Mouse (Mus musculus) MEL (cell line): Measurements from ENCODE around the gene Ap3m1. TPM values are rescaled to one million over a fixed set of nuclear protein-coding genes. Genes with fewer than 3 reads are reported as not detected.
A peak's percentile ranks its signal among the peaks of the same experiment; 100 is the strongest.

Experiments used
- DNase-seq: peaks from one replicate; pipeline ENCODE4 v3.0.0; 2011; ENCODE audit warnings: low read depth, low spot score
- H3K27ac ChIP-seq: 2 replicates; pipeline ENCODE4 v1.5.1; 2012; ENCODE audit warnings: low read depth, mild to moderate bottlenecking, control low read depth, low read length, moderate library complexity; ENCODE audit not compliant: control insufficient read depth
- H3K27me3 ChIP-seq, 2 experiments: fragments of 150-350 bp in 1 of 2; sonication (generic) in 1 of 2; 2 replicates each; pipeline ENCODE4 v1.6.1; 2012; ENCODE audit warnings: low read length in 2 of 2, mild to moderate bottlenecking in 2 of 2, improper control_type of control experiment in 1 of 2, moderate library complexity in 1 of 2; ENCODE audit not compliant: insufficient read depth in 2 of 2, control insufficient read depth in 1 of 2
- H3K36me3 ChIP-seq, 2 experiments: 2 replicates each; pipeline ENCODE4 v1.6.1; 2012 to 2014; ENCODE audit warnings: low read length in 2 of 2, improper control_type of control experiment in 1 of 2, inconsistent platforms in 1 of 2, mild to moderate bottlenecking in 1 of 2; ENCODE audit not compliant: insufficient read depth in 2 of 2, control insufficient read depth in 1 of 2
- H3K4me1 ChIP-seq, 2 experiments: fragments of 150-350 bp in 1 of 2; sonication (generic) in 1 of 2; 2 replicates each; pipeline ENCODE4 v1.6.1; 2012; ENCODE audit warnings: low read length in 2 of 2, improper control_type of control experiment in 1 of 2, mild to moderate bottlenecking in 1 of 2; ENCODE audit not compliant: insufficient read depth in 2 of 2, control insufficient read depth in 1 of 2
- H3K4me3 ChIP-seq, 2 experiments: fragments of 150-350 bp in 1 of 2; sonication (generic) in 1 of 2; 2 replicates each; pipeline ENCODE4 v1.5.1; 2012; ENCODE audit warnings: low read depth in 2 of 2, low read length in 2 of 2, mild to moderate bottlenecking in 2 of 2, moderate library complexity in 2 of 2, control low read depth in 1 of 2, improper control_type of control experiment in 1 of 2; ENCODE audit not compliant: control insufficient read depth in 1 of 2, insufficient read depth in 1 of 2
- H3K79me2 ChIP-seq: 2 replicates; pipeline ENCODE4 v1.6.1; 2012; ENCODE audit warnings: mild to moderate bottlenecking, low read length, moderate library complexity; ENCODE audit not compliant: control insufficient read depth, poor library complexity, insufficient read depth
- H3K9ac ChIP-seq: 2 replicates; pipeline ENCODE4 v1.6.1; 2012; ENCODE audit warnings: low read depth, mild to moderate bottlenecking, control low read depth, low read length, moderate library complexity; ENCODE audit not compliant: control insufficient read depth, poor library complexity, severe bottlenecking
- H3K9me3 ChIP-seq: fragments of 150-350 bp; sonication (generic); replicated peaks from 2 replicates; pipeline ENCODE4 v1.6.1; 2012; ENCODE audit warnings: mild to moderate bottlenecking, low read length, improper control_type of control experiment, moderate library complexity; ENCODE audit not compliant: insufficient read depth
- BHLHE40 ChIP-seq: IDR thresholded peaks from 2 replicates; pipeline ENCODE4 v1.6.1; 2012; ENCODE audit warnings: low read depth, mild to moderate bottlenecking, inconsistent platforms, low read length, improper control_type of control experiment, borderline replicate concordance
- CHD1 ChIP-seq: IDR thresholded peaks from 2 replicates; pipeline ENCODE4 v1.6.1; 2012; ENCODE audit warnings: low read depth, mild to moderate bottlenecking, inconsistent platforms, low read length, improper control_type of control experiment
- CTCF ChIP-seq, 3 experiments: IDR thresholded peaks in 2 of 3; conservative IDR thresholded peaks in 1 of 3; 2 replicates each; pipeline ENCODE4 v1.5.1; 2011 to 2012; ENCODE audit warnings: low read length in 3 of 3, low read depth in 2 of 3, mild to moderate bottlenecking in 2 of 3, improper control_type of control experiment in 1 of 3, inconsistent platforms in 1 of 3, mixed read lengths in 1 of 3, moderate library complexity in 1 of 3; ENCODE audit not compliant: control insufficient read depth in 1 of 3, insufficient read depth in 1 of 3, poor library complexity in 1 of 3, severe bottlenecking in 1 of 3
- GATA1 ChIP-seq: IDR thresholded peaks from 2 replicates; pipeline ENCODE4 v1.6.1; 2011; ENCODE audit warnings: low read depth, low read length, improper control_type of control experiment
- JUND ChIP-seq: IDR thresholded peaks from 2 replicates; pipeline ENCODE4 v1.6.1; 2011; ENCODE audit warnings: low read depth, mild to moderate bottlenecking, improper control_type of control experiment, low read length
- KAT2A ChIP-seq: conservative IDR thresholded peaks from 2 replicates; pipeline ENCODE4 v1.6.1; 2012; ENCODE audit warnings: low read depth, low read length, improper control_type of control experiment, inconsistent platforms
- MAX ChIP-seq: IDR thresholded peaks from 2 replicates; pipeline ENCODE4 v1.6.1; 2011; ENCODE audit warnings: low read length, improper control_type of control experiment
- MEF2A ChIP-seq: IDR thresholded peaks from 2 replicates; pipeline ENCODE4 v1.6.1; 2014; ENCODE audit warnings: low read depth, mild to moderate bottlenecking, inconsistent platforms, low read length, improper control_type of control experiment; ENCODE audit not compliant: poor library complexity, insufficient replicate concordance, severe bottlenecking; ENCODE audit errors: extremely low read depth
- MYC ChIP-seq: IDR thresholded peaks from 2 replicates; pipeline ENCODE4 v1.6.1; 2011; ENCODE audit warnings: low read depth, mild to moderate bottlenecking, low read length, improper control_type of control experiment, moderate library complexity
- NRF1 ChIP-seq: IDR thresholded peaks from 2 replicates; pipeline ENCODE4 v1.6.1; 2014; ENCODE audit warnings: low read depth, mild to moderate bottlenecking, inconsistent platforms, low read length, improper control_type of control experiment, moderate library complexity; ENCODE audit not compliant: poor library complexity, insufficient read depth, severe bottlenecking
- POLR2AphosphoS2 ChIP-seq: IDR thresholded peaks from 2 replicates; pipeline ENCODE4 v1.6.1; 2011; ENCODE audit warnings: low read length, improper control_type of control experiment
- RAD21 ChIP-seq: IDR thresholded peaks from 2 replicates; pipeline ENCODE4 v1.6.1; 2011; ENCODE audit warnings: mild to moderate bottlenecking, low read depth, low read length, improper control_type of control experiment
- RCOR1 ChIP-seq: IDR thresholded peaks from 2 replicates; pipeline ENCODE4 v1.6.1; 2012; ENCODE audit warnings: low read depth, mild to moderate bottlenecking, inconsistent platforms, low read length, improper control_type of control experiment
- SIN3A ChIP-seq: IDR thresholded peaks from 2 replicates; pipeline ENCODE4 v1.6.1; 2012; ENCODE audit warnings: low read length, improper control_type of control experiment, inconsistent platforms
- SMC3 ChIP-seq: IDR thresholded peaks from 2 replicates; pipeline ENCODE4 v1.6.1; 2011; ENCODE audit warnings: low read depth, low read length, improper control_type of control experiment
- TAL1 ChIP-seq: IDR thresholded peaks from 2 replicates; pipeline ENCODE4 v1.6.1; 2012; ENCODE audit warnings: mild to moderate bottlenecking, inconsistent platforms, low read length, moderate library complexity, mixed read lengths
- TBP ChIP-seq: IDR thresholded peaks from 2 replicates; pipeline ENCODE4 v1.8.0; 2011; ENCODE audit warnings: low read depth, low read length, improper control_type of control experiment
- UBTF ChIP-seq: IDR thresholded peaks from 2 replicates; pipeline ENCODE4 v1.6.1; 2012; ENCODE audit warnings: low read depth, mild to moderate bottlenecking, inconsistent platforms, low read length, improper control_type of control experiment, moderate library complexity, borderline replicate concordance; ENCODE audit not compliant: insufficient read depth
- USF1 ChIP-seq: IDR thresholded peaks from 2 replicates; pipeline ENCODE4 v1.6.1; 2014; ENCODE audit warnings: low read depth, mild to moderate bottlenecking, inconsistent platforms, low read length, improper control_type of control experiment, moderate library complexity
- ZC3H11A ChIP-seq: IDR thresholded peaks from 2 replicates; pipeline ENCODE4 v1.6.1; 2012; ENCODE audit warnings: low read depth, mild to moderate bottlenecking, inconsistent platforms, low read length, improper control_type of control experiment
- ZKSCAN1 ChIP-seq: IDR thresholded peaks from 2 replicates; pipeline ENCODE4 v1.6.1; 2012; ENCODE audit warnings: low read depth, mild to moderate bottlenecking, inconsistent platforms, low read length, improper control_type of control experiment, moderate library complexity
- ZNF384 ChIP-seq: IDR thresholded peaks from 2 replicates; pipeline ENCODE4 v1.6.1; 2012; ENCODE audit warnings: low read depth, mild to moderate bottlenecking, inconsistent platforms, low read length, improper control_type of control experiment
- polyA plus RNA-seq, 2 experiments: library from polyadenylated mRNA; stranded (reverse) in 1 of 2; unstranded in 1 of 2; fragments of >175 nt in 1 of 2; fragments of >200 nt in 1 of 2; gene quantifications; 2 replicates each; pipeline versions ENCODE4 v1.2.1 to v1.2.4; 2012; ENCODE audit warnings: low replicate concordance in 2 of 2, low read depth in 1 of 2; ENCODE audit not compliant: insufficient read length in 2 of 2, insufficient read depth in 1 of 2, missing spikeins in 1 of 2
- total RNA-seq: library from RNA; depleted of rRNA; stranded (reverse); fragments of 300-350 nt; gene quantifications from 2 replicates; pipeline ENCODE4 v1.2.3, GENCODE M21; 2012

Ap3m1 gene
- total and polyA plus RNA-seq, 3 experiments, result 31.8 to 47.4 TPM; not detected in 1

DNA sequence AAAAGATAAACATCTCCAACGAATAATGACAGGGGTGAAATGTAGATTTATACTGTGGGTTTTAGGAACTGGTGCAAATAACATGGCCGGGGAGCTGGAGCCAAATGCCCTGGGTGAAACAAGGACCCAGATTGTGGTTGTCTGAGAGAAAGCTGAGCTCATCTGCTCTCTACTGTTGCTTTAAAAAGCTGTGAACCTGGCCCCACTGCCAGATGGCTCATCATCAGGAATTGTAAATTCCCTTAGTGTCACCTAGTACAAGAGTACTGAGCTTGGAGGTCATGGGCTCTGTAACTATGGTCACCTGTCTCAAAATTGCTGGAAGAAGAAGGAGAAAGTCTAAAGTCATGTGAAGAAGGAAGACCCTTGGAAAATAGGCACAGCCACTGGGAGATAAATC, 6.7 kb upstream of the Ap3m1 start:
- H3K79me2 ChIP-seq, result peaks cover 4% of the 10 kb centered on the region; the same call in 1 of the 2 replicates
- no peak overlapping the region for H3K9ac ChIP-seq
- no peak overlapping the region for H3K27ac ChIP-seq
- no peak for DNase-seq
- peaks cover 12 to 30% of the 10 kb centered on the region in 2 experiments for H3K4me1 ChIP-seq
- H3K4me3 ChIP-seq, result no peak overlapping the region
- no peak for TF ChIP-seq ZKSCAN1
- no peak for TF ChIP-seq MAX
- TF ChIP-seq SIN3A, result no peak
- TF ChIP-seq RCOR1, result no peak
- TF ChIP-seq MEF2A, result no peak
- no peak for TF ChIP-seq POLR2AphosphoS2
- TF ChIP-seq JUND, result no peak
- TF ChIP-seq KAT2A, result no peak
- no peak for TF ChIP-seq CTCF (IDR thresholded peaks at IDR 0.05 in 2 of 3, conservative IDR thresholded peaks at IDR 0.05 in 1 of 3; ENCODE audit: control insufficient read depth in 1 of 3, insufficient read depth in 1 of 3, low read depth in 2 of 3, low read length in 3 of 3, poor library complexity in 1 of 3, severe bottlenecking in 1 of 3)
- H3K36me3 ChIP-seq, result peaks cover 0 to 35% of the 10 kb centered on the region in 2 experiments; a peak in 2 of 4 replicates
- no peaks in the 10 kb centered on the region for H3K27me3 ChIP-seq
- H3K9me3 ChIP-seq, result no peaks in the 10 kb centered on the region

DNA sequence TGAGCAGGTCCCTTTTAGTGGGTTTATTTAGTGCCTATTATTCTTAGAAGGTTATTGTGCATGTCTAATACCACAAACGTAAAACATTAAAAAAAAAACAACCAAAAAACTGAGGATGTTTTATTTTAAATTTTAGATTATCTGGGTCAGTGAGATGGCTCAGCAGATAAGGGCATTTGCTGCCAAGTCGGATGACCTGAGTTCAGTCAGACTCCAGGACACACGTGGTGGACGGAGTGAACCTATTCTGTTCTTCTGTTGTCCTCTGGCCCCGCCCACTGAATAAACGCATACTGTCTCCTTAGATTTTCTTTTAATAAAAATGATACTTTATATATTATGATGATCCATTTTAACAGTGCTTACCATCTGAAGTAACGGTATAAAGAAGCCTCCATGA, 1.3 kb upstream of the Ap3m1 start:
- Histone ChIP-seq H3K9ac (peak overlapping the region; percentile 86; the same call in 1 of the 2 replicates), H3K4me1 (peaks cover 6 to 8% of the 10 kb centered on the region in 2 experiments; a peak in 3 of 4 replicates), H3K79me2 (peaks cover 34% of the 10 kb centered on the region), H3K9me3 (no peaks in the 10 kb centered on the region), H3K27me3 (no peaks in the 10 kb centered on the region), H3K27ac (no peak overlapping the region), H3K4me3 (peak overlapping the region in 1 of 2 experiments; percentile 81; a peak in 2 of 4 replicates), H3K36me3 (peaks cover 0 to 12% of the 10 kb centered on the region in 2 experiments; a peak in 2 of 4 replicates)
- TF ChIP-seq JUND, result no peak
- no peak for TF ChIP-seq GATA1
- no peak for TF ChIP-seq TBP
- TF ChIP-seq RAD21, result no peak
- TF ChIP-seq CTCF (IDR thresholded peaks at IDR 0.05 in 2 of 3, conservative IDR thresholded peaks at IDR 0.05 in 1 of 3; ENCODE audit: control insufficient read depth in 1 of 3, insufficient read depth in 1 of 3, low read depth in 2 of 3, low read length in 3 of 3, poor library complexity in 1 of 3, severe bottlenecking in 1 of 3), result no peak
- TF ChIP-seq MYC, result no peak
- TF ChIP-seq BHLHE40, result no peak
- no peak for TF ChIP-seq SIN3A
- TF ChIP-seq MAX, result no peak
- TF ChIP-seq RCOR1, result no peak
- no peak for TF ChIP-seq UBTF
- TF ChIP-seq CHD1, result no peak
- TF ChIP-seq SMC3, result no peak
- no peak for TF ChIP-seq USF1
- TF ChIP-seq NRF1, result no peak
- no peak for TF ChIP-seq MEF2A
- no peak for TF ChIP-seq ZNF384
- TF ChIP-seq ZC3H11A, result no peak
- TF ChIP-seq TAL1, result no peak
- no peak for DNase-seq
